Mouse (Mus musculus): ENCODE results near the gene Lpcat1. TPM values are rescaled to one million over a fixed set of nuclear protein-coding genes. Genes with fewer than 3 reads are reported as not detected.

The Lpcat1 gene
- polyA plus RNA-seq, 1 experiment: 20.1 TPM

GRCm38 (mm10) chr13:73457741-73458140 is 9.3 kb upstream of the Lpcat1 start:
- no peak for TF ChIP-seq CTCF (IDR thresholded peaks at IDR 0.05; ENCODE audit: borderline replicate concordance, insufficient read depth, low read length)
- no peak for TF ChIP-seq POLR2A (IDR thresholded peaks at IDR 0.05; ENCODE audit: low read depth, low read length)
- 0 out of 2 replicates have a peak, but pooled peaks cover 2% of the 10 kb centered on the region for H3K4me1 ChIP-seq (ENCODE audit: control insufficient read depth, insufficient read depth, low read length)
- H3K4me3 ChIP-seq (ENCODE audit: insufficient read depth, low read length): no peak overlapping the region
- H3K27ac ChIP-seq (ENCODE audit: insufficient read depth, low read length): no peak overlapping the region

- TF ChIP-seq CTCF (IDR thresholded peaks at IDR 0.05; ENCODE audit: borderline replicate concordance, insufficient read depth, low read length): no peak
- no peak for TF ChIP-seq POLR2A (IDR thresholded peaks at IDR 0.05; ENCODE audit: low read depth, low read length)
Observed at GRCm38 (mm10) chr13:73458719-73459118, 8.3 kb upstream of the Lpcat1 start.

GRCm38 (mm10) chr13:73459189-73459850 is 7.7 kb upstream of the Lpcat1 start:
- TF ChIP-seq POLR2A (IDR thresholded peaks at IDR 0.05; ENCODE audit: low read depth, low read length) (no peak), CTCF (IDR thresholded peaks at IDR 0.05; ENCODE audit: borderline replicate concordance, insufficient read depth, low read length) (no peak)
- H3K4me3 ChIP-seq (ENCODE audit: insufficient read depth, low read length): no peak overlapping the region

More at GRCm38 (mm10) chr13:73458719-73459118, 8.3 kb upstream of the Lpcat1 start:
- Histone ChIP-seq H3K4me3 (ENCODE audit: insufficient read depth, low read length) (no peak overlapping the region), H3K4me1 (ENCODE audit: control insufficient read depth, insufficient read depth, low read length) (0 out of 2 replicates have a peak, but pooled peaks cover 2% of the 10 kb centered on the region), H3K27ac (ENCODE audit: insufficient read depth, low read length) (no peak overlapping the region)

GRCm38 (mm10) chr13:73461551-73461950 is 5.4 kb upstream of the Lpcat1 start:
- TF ChIP-seq CTCF (IDR thresholded peaks at IDR 0.05; ENCODE audit: borderline replicate concordance, insufficient read depth, low read length) (no peak), POLR2A (IDR thresholded peaks at IDR 0.05; ENCODE audit: low read depth, low read length) (no peak)
- no peak overlapping the region for H3K4me3 ChIP-seq (ENCODE audit: insufficient read depth, low read length)
- H3K4me1 ChIP-seq (ENCODE audit: control insufficient read depth, insufficient read depth, low read length): no peaks in the 10 kb centered on the region
- no peak overlapping the region for H3K27ac ChIP-seq (ENCODE audit: insufficient read depth, low read length)

More at GRCm38 (mm10) chr13:73459189-73459850, 7.7 kb upstream of the Lpcat1 start:
- Histone ChIP-seq H3K27ac (ENCODE audit: insufficient read depth, low read length) (no peak overlapping the region), H3K4me1 (ENCODE audit: control insufficient read depth, insufficient read depth, low read length) (no peaks in the 10 kb centered on the region)

- H3K4me1 ChIP-seq (ENCODE audit: control insufficient read depth, insufficient read depth, low read length): 0 out of 2 replicates have a peak, but pooled peaks cover 2% of the 10 kb centered on the region
- TF ChIP-seq CTCF (IDR thresholded peaks at IDR 0.05; ENCODE audit: borderline replicate concordance, insufficient read depth, low read length) (no peak), POLR2A (IDR thresholded peaks at IDR 0.05; ENCODE audit: low read depth, low read length) (no peak)
- no peak overlapping the region for H3K4me3 ChIP-seq (ENCODE audit: insufficient read depth, low read length)
- H3K27ac ChIP-seq (ENCODE audit: insufficient read depth, low read length): no peak overlapping the region
Observed at GRCm38 (mm10) chr13:73465156-73465555, 1.8 kb upstream of the Lpcat1 start.

- Histone ChIP-seq H3K4me3 (ENCODE audit: insufficient read depth, low read length) (no peak overlapping the region), H3K27ac (ENCODE audit: insufficient read depth, low read length) (no peak overlapping the region), H3K4me1 (ENCODE audit: control insufficient read depth, insufficient read depth, low read length) (0 out of 2 replicates have a peak, but pooled peaks cover 2% of the 10 kb centered on the region)
- TF ChIP-seq POLR2A (IDR thresholded peaks at IDR 0.05; ENCODE audit: low read depth, low read length): no peak
- TF ChIP-seq CTCF (IDR thresholded peaks at IDR 0.05; ENCODE audit: borderline replicate concordance, insufficient read depth, low read length): no peak
Observed at GRCm38 (mm10) chr13:73466411-73466810, 586 bp upstream of the Lpcat1 start.

GRCm38 (mm10) chr13:73467421-73468237 is 632 bp downstream of the Lpcat1 start:
- H3K4me1 ChIP-seq (ENCODE audit: control insufficient read depth, insufficient read depth, low read length): 0 out of 2 replicates have a peak, but pooled peaks cover 2% of the 10 kb centered on the region
- TF ChIP-seq CTCF (IDR thresholded peaks at IDR 0.05; ENCODE audit: borderline replicate concordance, insufficient read depth, low read length) (no peak), POLR2A (IDR thresholded peaks at IDR 0.05; ENCODE audit: low read depth, low read length) (no peak)
- peak overlapping the region; percentile 75 for H3K27ac ChIP-seq (ENCODE audit: insufficient read depth, low read length)
- peak overlapping the region; percentile 76 for H3K4me3 ChIP-seq (ENCODE audit: insufficient read depth, low read length)

GRCm38 (mm10) chr13:73468834-73469233 is 1.8 kb downstream of the Lpcat1 start:
- TF ChIP-seq POLR2A (IDR thresholded peaks at IDR 0.05; ENCODE audit: low read depth, low read length) (no peak), CTCF (IDR thresholded peaks at IDR 0.05; ENCODE audit: borderline replicate concordance, insufficient read depth, low read length) (no peak)
- H3K27ac ChIP-seq (ENCODE audit: insufficient read depth, low read length): no peak overlapping the region
- H3K4me3 ChIP-seq (ENCODE audit: insufficient read depth, low read length): peak overlapping the region; percentile 76
- H3K4me1 ChIP-seq (ENCODE audit: control insufficient read depth, insufficient read depth, low read length): 0 out of 2 replicates have a peak, but pooled peaks cover 2% of the 10 kb centered on the region

- Histone ChIP-seq H3K4me1 (ENCODE audit: control insufficient read depth, insufficient read depth, low read length) (0 out of 2 replicates have a peak, but pooled peaks cover 2% of the 10 kb centered on the region), H3K4me3 (ENCODE audit: insufficient read depth, low read length) (no peak overlapping the region), H3K27ac (ENCODE audit: insufficient read depth, low read length) (no peak overlapping the region)
- TF ChIP-seq POLR2A (IDR thresholded peaks at IDR 0.05; ENCODE audit: low read depth, low read length): no peak
- no peak for TF ChIP-seq CTCF (IDR thresholded peaks at IDR 0.05; ENCODE audit: borderline replicate concordance, insufficient read depth, low read length)
Observed at GRCm38 (mm10) chr13:73469257-73469967, 2.4 kb downstream of the Lpcat1 start.

Data from embryonic fibroblast, embryonic 13.5 days (primary cell).